Mouse (Mus musculus): ENCODE measurements around the gene Tspan15.

Tspan15 gene

GRCm38 (mm10) chr10:62225839-62226238, 5.2 kb downstream of the Tspan15 start:
- no peak for DNase-seq

DNA sequence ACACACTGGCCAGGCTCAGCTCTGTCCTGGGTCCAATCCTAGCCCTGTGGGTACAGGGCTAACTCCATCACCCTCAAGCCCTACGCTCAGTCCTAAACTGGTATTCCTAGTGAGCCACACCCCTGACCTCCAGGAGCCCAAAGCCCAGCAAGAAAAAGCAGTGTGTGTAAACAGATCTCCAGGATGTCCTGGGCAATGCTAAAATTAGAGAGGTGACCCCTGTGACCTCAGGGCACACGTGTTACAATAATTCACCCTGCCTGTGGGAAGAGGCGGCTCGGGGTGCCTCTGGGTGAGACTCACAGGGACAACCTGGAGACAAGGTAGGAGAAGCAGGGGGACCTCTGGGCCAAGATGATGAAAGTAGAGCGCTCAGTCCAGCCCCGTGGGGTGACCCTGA, 6.8 kb downstream of the Tspan15 start:
- DNase-seq, result no peak

DNA sequence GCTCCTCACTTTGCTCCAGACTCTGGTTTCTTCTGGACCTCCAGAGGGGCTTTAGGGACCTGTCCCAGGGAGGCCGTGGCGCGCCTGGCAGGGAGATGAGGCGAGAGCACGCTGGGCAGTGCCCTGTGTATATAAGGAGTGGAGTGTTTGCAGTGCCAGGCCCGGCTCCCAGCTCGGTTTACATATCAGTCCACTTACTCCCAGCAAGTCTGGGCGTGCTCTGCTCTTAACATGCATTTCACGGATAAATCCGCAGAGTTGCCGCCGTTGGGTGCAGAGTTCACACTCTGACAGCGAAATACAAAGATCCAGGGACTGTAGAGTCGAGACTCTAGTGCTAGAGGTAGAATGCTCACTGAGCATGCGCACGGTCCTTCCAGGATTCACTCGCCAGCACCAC, 8.3 kb downstream of the Tspan15 start:
- DNase-seq, result no peak

- DNase-seq, result no peak
These were observed 9.4 kb downstream of the Tspan15 start for GRCm38 (mm10) chr10:62221647-62222046.

DNA sequence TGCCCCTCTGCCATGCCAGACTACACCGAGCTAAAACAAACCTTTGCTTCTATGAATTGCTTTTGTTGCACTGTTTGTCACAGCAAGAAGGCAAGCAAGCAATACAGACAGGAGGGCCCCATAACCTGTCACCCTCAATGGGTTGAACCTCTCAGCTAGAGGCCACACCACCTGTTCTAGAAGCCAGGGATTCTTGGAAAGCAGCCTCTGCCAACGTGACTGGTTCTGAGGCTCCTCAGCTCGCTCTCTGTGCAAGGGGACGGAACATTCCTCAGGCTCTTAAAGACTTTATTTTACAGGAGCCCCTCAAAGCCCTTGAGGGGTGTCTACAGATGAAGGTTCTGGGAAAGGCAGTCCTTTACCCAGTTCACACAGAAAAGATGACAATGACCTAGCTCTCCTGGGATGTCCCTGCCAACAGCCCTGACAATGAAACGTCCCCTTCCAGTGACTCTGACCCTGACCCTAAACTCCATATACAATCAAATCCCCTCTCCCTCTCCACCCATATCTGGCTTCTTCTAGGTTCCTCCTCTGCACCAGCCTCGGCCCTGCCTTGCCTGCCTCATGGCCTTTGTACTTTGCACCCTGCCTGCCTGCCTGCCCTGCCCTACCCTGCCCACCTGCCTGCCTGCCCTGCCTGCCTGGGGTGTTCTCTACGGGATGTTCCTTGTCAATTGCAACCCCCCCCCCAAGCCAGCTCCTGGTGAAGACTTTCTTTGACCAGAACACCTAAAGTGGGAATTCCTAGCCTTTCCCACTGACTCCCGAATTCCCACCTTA, 10.1 kb downstream of the Tspan15 start:
- no peak for DNase-seq

GRCm38 (mm10) chr10:62218789-62219172, 12.3 kb downstream of the Tspan15 start:
- no peak for DNase-seq

DNA sequence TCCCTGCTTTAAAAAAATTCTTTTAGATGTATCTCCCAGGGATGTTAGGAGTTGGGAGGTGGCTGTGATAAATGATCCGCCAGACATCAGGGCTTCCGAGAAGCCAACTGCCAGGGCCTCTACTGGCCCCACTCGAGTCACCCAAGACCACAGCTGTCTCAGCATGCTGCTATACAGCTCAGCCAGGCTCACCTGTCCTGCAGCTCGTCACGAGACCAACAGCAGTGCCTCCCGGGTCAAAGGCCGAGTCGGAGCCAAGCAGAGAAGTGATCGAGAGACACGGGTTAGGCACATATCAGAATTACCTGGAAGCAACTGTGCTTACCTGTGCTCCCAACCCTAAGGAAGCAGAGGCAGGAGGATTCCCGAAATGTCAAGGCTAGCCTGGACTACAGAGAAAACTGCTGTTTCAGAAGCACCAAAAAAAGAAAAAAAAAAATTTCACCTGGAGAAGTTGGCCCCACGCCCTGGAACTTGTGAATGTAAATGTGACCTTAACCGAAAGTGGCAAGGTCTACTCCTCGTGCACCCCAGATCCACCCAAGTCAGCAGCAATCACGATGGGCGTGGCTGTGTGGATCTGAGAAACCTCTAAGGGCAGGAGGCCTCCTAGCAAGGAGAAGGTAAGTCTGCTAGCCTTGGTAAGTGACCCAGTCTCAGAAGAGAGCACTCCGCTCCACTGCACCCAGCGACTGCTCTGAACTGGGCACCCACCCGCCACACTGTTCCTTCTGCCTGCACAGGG, 12.8 kb downstream of the Tspan15 start:
- DNase-seq, result no peak

DNA sequence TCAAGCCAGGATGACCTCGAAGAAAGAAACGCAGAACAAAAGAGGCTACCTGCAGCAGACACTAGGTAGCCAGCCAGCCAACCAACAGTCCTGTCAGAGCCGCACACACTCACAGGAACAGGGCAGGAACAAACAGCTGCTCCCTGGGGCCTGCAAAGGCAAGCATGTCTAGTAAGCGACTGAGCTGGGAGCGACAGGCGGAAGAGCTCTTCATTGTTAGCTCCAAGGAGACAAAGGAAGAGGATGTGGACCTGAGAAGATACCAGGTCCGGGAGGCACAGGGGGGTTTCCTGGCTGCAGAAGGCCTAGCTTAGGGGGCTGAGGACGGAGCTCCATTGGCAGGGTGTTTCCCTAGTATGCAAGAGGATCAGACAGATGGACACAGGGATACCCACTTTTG, 13.9 kb downstream of the Tspan15 start:
- no peak for DNase-seq

- no peak for DNase-seq
These were observed 14.5 kb downstream of the Tspan15 start for GRCm38 (mm10) chr10:62216595-62216994.

- DNase-seq, result no peak
These were observed 15.4 kb downstream of the Tspan15 start for GRCm38 (mm10) chr10:62215633-62216032.

DNA sequence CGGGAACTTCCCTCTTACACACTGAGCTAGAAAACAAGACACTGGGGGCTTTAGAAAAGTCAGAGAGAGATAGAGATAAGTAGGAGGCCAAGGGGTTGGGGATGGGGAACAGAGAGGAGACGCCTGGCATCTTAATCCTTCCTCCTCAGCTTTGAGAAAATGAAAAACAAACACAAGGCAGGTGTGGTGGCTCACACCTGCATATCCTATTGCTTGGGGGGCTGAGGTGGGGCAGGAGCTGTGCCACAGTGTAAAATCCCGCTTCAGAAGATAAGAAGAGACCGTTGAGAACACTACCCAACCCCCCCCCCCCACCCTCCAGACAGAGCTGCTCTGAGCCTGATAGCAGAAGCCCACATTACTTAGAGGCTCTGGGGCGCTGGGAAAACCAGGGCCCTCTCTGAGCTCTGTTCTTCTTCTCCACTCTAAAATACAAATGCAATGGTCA, 15.9 kb downstream of the Tspan15 start:
- no peak for DNase-seq

DNA sequence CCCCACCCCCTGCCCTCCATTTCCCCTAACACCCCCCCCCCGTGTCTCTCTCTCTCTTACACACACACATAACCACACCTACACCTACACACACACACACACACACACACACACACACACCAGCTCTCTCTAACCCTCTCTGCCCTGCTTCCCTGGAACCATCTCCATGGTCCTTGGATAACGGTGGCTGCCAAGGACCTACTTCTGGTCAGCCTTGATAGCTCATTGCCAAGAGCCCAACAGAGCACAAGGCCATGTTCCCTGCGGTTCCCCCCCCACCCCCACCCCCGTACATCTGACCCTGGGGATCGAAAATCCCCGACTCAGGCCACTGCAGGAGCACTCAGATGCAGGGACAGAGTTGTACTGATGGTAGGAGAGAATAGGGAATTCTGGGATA, 19.7 kb downstream of the Tspan15 start:
- no peak for DNase-seq

DNA sequence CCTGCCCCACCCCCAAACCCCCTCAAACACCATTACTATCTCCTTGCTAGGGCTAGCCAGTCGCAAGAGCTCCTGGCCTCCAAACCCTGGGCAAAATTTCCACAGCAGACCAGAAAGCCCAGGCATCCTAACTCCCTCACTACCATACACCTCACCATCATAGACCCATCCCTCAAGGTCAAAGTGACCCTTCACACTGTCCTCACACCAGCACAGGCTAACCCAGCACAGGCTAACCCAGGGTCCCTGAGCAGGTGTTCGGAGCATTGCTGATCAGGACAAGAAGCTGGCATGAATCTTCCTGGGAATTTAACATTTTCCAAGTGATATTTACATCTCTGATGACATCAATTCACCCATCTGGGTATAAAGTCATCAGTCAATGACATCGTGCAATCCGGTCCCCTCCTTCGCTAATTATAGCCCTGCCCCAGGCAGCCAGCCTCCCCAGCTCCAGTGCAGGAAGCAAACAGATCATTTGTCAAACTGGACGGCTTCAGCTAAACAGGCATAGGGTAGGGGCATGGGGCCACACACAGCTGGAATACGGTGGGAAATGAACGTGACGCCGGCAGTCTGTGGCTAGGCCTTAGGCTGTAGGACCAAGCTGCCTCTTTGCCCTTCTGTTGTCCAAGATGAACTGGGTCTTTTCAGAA, 22.7 kb downstream of the Tspan15 start:
- DNase-seq, result no peak

GRCm38 (mm10) chr10:62202574-62202973, 28.5 kb downstream of the Tspan15 start:
- DNase-seq, result peak; percentile 50

DNA sequence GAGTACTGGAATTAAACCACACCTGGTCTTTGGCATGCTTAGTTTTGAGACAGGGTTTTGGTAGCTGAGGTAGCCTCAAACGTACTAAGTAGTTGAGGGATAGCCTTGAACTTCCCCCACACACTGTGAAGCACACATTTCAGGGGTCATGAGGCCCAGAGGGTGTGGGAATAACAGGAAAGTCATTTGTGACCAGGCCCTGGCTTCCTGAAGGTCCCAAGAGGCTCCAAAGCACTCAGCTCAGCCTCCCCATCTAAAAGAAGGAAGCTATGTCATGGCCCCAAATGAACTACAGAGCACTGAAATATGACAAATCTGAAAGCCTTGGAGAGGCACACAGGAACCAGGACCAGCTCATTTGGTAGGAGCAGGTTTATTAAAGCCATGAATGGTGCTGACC, 32.2 kb downstream of the Tspan15 start:
- no peak for DNase-seq

DNA sequence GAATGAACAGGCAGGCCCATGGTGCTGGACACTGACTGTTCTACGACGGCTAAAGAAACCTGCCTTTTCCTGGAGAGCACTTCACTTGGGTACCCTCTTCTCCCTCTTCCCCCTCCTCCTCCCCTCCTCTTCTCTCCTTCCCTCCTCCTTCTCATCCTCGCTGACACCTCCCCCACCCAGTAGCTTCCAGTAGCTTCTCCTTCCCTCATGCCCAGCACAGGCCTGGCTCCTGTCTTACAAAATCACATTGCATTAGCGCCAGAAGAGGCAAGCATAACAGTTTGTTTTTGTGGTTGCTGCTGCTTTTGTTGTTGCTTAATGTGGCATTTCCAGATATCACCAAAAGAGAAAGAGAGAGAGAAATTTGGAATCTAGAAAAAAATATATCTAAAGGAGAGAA, 33.6 kb downstream of the Tspan15 start:
- DNase-seq, result no peak

DNA sequence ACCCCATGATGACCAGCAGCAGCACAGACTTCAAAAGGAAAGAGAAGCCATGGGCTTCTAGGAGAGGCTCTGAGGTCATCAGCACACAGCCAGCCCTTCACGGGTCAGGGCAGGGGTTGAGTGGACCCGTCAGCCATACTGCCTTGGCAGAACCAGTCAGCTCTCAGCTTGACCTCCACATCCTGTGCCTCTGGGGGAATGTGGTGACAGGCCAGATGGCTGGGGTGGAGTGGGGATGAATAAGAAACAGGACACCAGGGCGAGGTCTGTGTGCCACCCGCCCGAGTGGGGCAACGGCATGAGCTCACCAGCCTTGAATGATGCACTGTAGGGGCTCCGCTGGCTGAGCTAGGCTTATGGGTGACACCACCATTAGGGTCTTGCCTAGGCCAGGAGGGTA, 35.7 kb downstream of the Tspan15 start:
- DNase-seq, result no peak

- no peak for DNase-seq
These were observed 36.1 kb downstream of the Tspan15 start for GRCm38 (mm10) chr10:62194946-62195345.

DNA sequence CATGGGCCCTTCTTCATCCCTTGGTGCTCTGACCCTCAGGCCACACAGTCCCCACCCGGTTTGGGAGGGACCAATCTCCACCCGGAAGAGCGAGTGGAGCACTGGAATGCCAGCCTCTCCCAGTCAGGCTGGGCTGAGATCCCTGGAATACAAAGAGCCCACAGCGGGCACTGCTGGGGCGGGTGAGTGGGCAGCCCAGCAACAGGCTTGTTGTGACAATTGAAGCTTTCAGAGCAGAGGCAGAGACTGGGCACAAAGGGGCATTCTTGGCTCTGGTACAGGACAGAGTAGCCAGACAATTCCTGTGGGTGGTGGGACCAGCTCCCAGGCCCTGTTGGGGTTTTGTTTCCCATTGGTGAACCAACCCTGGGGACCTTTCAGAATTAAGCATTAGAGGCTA, 36.6 kb downstream of the Tspan15 start:
- DNase-seq, result peak; percentile 37

DNA sequence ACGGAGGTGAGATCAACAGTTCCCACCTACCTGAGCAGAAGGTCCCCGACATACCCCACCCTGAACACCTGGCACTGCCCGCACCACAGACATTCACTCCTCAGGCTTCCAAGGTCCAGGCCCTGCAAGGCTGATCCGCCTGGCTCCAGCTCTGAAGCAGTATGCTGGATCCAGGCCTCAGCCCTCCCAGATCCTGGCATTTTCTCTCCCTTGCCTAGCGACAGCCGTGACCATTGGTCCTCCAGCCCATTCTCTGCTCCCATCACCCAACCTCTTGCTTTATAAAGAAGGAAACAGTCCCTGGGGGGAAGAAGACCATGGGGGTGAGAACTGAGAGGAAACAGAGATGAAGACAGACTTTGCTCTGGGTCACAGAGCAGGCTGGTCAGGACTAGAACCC, 37.0 kb downstream of the Tspan15 start:
- no peak for DNase-seq

- DNase-seq, result peak; percentile 74
These were observed 38.3 kb downstream of the Tspan15 start for GRCm38 (mm10) chr10:62192701-62193157.

GRCm38 (mm10) chr10:62190821-62191220, 40.2 kb downstream of the Tspan15 start:
- no peak for DNase-seq

GRCm38 (mm10) chr10:62189910-62190309, 41.1 kb downstream of the Tspan15 start:
- no peak for DNase-seq

DNA sequence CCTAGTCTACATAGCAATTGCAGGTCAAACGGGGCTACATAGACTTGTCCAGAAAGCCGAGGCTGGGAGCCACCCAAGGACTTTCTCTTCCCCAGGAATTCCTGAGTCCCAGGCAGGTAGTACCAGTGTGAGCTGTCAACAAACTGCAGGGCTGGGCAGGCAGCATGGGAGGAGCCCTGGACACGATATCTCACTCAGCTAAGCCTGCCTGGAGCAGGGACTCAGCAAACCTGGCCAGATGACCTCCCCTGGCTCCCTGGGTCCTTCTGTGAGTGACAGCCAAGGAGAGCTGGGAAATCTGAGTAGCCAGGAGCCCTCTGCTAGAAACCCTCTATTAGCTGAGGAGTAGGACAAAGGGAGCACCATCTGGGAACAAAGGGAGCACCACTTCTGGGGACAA, 41.7 kb downstream of the Tspan15 start:
- no peak for DNase-seq
